Mouse (Mus musculus) left cerebral cortex, postnatal 36 days (tissue): ENCODE results near the gene Kif16b. TPM values are rescaled to one million over a fixed set of nuclear protein-coding genes. Genes with fewer than 3 reads are reported as not detected.
"Not testable (repeated sequence)": the region's sequence is repeated elsewhere in the genome, so short reads cannot be mapped to it uniquely, and the experiment has no call there.

Experiments used
- DNase-seq, 2 experiments: peaks; one replicate each; pipeline ENCODE4 v3.0.0; 2021 to 2022; ENCODE audit warnings: low spot score in 2 of 2, mixed read lengths in 1 of 2
- intact Hi-C: fragments of 180-260 bp; cut with DNase I; formaldehyde crosslinking; loops from one replicate; pipeline ENCODE4 v1.15.1; 2025
- total RNA-seq, 2 experiments: library from RNA; stranded (reverse); gene quantifications; 2 replicates each; pipeline ENCODE4 v1.2.3; 2021

Gene Kif16b
- total RNA-seq, 2 experiments from 2014 or later, result 12.6 to 13.8 TPM

- intact Hi-C loops, result no loop called here
- no peak for DNase-seq
These were observed 286.8 kb downstream of the Kif16b start for GRCm38 (mm10) chr2:142614535-142614934.

- intact Hi-C loops, result no loop called here
These were observed 288.9 kb downstream of the Kif16b start for GRCm38 (mm10) chr2:142612359-142612953.

GRCm38 (mm10) chr2:142611113-142611512 lies 290.2 kb downstream of the Kif16b start:
- DNase-seq, result peak; percentile 36 to 56
- intact Hi-C loops, result no loop called here

More at GRCm38 (mm10) chr2:142612359-142612953, 288.9 kb downstream of the Kif16b start:
- DNase-seq, result no peak

- DNase-seq, result no peak
- intact Hi-C loops, result no loop called here
These were observed 291.1 kb downstream of the Kif16b start for GRCm38 (mm10) chr2:142610206-142610605.

- intact Hi-C loops, result no loop called here
These were observed 292.6 kb downstream of the Kif16b start for GRCm38 (mm10) chr2:142608778-142609177.

GRCm38 (mm10) chr2:142604762-142605161 lies 296.6 kb downstream of the Kif16b start:
- no peak for DNase-seq
- intact Hi-C loops, result no loop called here

More at GRCm38 (mm10) chr2:142608778-142609177, 292.6 kb downstream of the Kif16b start:
- DNase-seq, result no peak

GRCm38 (mm10) chr2:142603210-142603609 lies 298.1 kb downstream of the Kif16b start:
- intact Hi-C loops, result no loop called here
- no peak for DNase-seq

GRCm38 (mm10) chr2:142599235-142599634 lies 302.1 kb downstream of the Kif16b start:
- DNase-seq, result no peak
- intact Hi-C loops, result no loop called here

- intact Hi-C loops, result no loop called here
- DNase-seq, result no peak
These were observed 304.9 kb downstream of the Kif16b start for GRCm38 (mm10) chr2:142596176-142597170.

GRCm38 (mm10) chr2:142590938-142591337 lies 310.4 kb downstream of the Kif16b start:
- intact Hi-C loops, result no loop called here
- no peak for DNase-seq

- intact Hi-C loops, result no loop called here
- DNase-seq, result no peak
These were observed 311.0 kb downstream of the Kif16b start for GRCm38 (mm10) chr2:142590284-142590724.

GRCm38 (mm10) chr2:142589403-142590283 lies 311.7 kb downstream of the Kif16b start:
- DNase-seq, result no peak
- intact Hi-C loops, result no loop called here

- DNase-seq, result no peak
- intact Hi-C loops, result no loop called here
These were observed 315.5 kb downstream of the Kif16b start for GRCm38 (mm10) chr2:142585845-142586244.

- DNase-seq, result no peak
- intact Hi-C loops, result no loop called here
These were observed 316.2 kb downstream of the Kif16b start for GRCm38 (mm10) chr2:142584851-142585737.

GRCm38 (mm10) chr2:142580449-142580848 lies 320.9 kb downstream of the Kif16b start:
- no peak for DNase-seq
- intact Hi-C loops, result no loop called here

GRCm38 (mm10) chr2:142577414-142577813 lies 323.9 kb downstream of the Kif16b start:
- DNase-seq, intact Hi-C loops: not testable (repeated sequence)

GRCm38 (mm10) chr2:142569771-142570170 lies 331.6 kb downstream of the Kif16b start:
- intact Hi-C loops, result no loop called here
- DNase-seq, result no peak
